Mouse (Mus musculus): Measurements from ENCODE around the gene Tcaf3.

The Tcaf3 gene

GRCm38 (mm10) chr6:42542036-42543031 is 55.2 kb downstream of the Tcaf3 start:
- DNase-seq (ENCODE audit: low spot score) = no peak

- no peak for DNase-seq (ENCODE audit: low spot score)
These were observed 56.8 kb downstream of the Tcaf3 start for GRCm38 (mm10) chr6:42540681-42541080.

- no peak for DNase-seq (ENCODE audit: low spot score)
These were observed 57.8 kb downstream of the Tcaf3 start for GRCm38 (mm10) chr6:42539711-42540110.
